Mouse (Mus musculus): ENCODE results near the gene Olfr1307. TPM values are rescaled to one million over a fixed set of nuclear protein-coding genes. Genes with fewer than 3 reads are reported as not detected.

Olfr1307 gene
- polyA plus RNA-seq (2015; fragmentation: Nextera tagmentation; extraction: Ambion mirVana): not detected in 2 replicates

DNA sequence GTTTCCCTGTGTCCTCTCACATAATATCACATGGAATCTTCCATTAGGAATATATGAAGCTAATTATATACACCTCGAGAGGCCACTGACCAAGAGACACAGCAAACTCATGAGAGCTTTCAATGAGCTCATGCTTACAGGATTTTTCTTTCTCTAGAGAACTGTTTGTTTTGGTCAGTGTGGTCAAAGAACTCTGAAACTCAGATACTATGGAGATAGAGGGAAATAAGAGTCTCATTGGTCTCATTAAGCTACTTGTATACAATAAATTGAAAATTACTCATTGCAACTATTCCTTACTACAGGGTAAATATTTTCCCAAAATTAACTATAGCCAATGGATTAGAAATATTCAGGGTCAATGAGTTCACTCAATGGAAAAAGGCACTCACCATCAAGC, at the start of gene Olfr1307:
Olfr1307 (minus strand) TSS at position 101 of the 400 bp plus-strand sequence.
- H3K27ac ChIP-seq: no peak within 1 kb of the TSS
- no peak within 1 kb of the TSS for H3K4me3 ChIP-seq (replicated peaks; ENCODE audit: low read depth, low read length)
- 65% methylated on average over 1 of the region's 1 CpGs for WGBS
- no peak for TF ChIP-seq CTCF (IDR thresholded peaks at IDR 0.05; ENCODE audit: low read depth)
- H3K4me2 ChIP-seq (ENCODE audit: low read length): no peak within 1 kb of the TSS
- H3K27me3 ChIP-seq (ENCODE audit: insufficient read depth, low read length): no peaks in the 10 kb centered on the region
- ATAC-seq (replicated peaks; ENCODE audit: low FRiP score, low read depth) (no peak), DNase-seq (ENCODE audit: low spot score) (no peak)
- no peak within 1 kb of the TSS for H3K9ac ChIP-seq (ENCODE audit: low read depth, low read length)
- no peaks in the 10 kb centered on the region for H3K4me1 ChIP-seq (replicated peaks; ENCODE audit: insufficient read depth, low read length)
- no peaks in the 10 kb centered on the region for H3K9me3 ChIP-seq (replicated peaks; ENCODE audit: low read length)
- no peaks in the 10 kb centered on the region for H3K36me3 ChIP-seq (ENCODE audit: insufficient read depth, low read length)

DNA sequence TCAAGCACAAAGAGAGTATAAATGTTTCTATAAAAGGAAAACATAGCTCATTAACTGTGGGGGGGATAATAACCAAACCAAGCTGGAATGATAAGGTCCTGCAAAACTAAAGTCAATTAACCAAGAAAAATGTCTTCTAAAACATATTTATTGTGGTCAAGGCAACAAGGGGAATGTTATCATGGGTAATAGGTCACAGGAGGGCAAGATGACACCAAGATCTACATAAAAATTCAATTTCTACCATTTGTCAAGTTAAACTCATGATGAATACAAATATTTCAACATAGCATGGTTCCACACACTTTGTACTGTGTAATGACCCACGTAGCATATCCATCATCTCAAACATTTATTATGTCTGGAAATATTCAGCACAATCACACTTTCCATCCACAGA, 40.9 kb upstream of the Olfr1307 start, which contains the start of gene Olfr1309:
Olfr1309 (minus strand) TSS at position 101 of the 400 bp plus-strand sequence.
- WGBS: 50% methylated on average over 1 of the region's 1 CpGs
- no peak within 1 kb of the TSS for H3K4me3 ChIP-seq (replicated peaks; ENCODE audit: low read depth, low read length)
- no peaks in the 10 kb centered on the region for H3K36me3 ChIP-seq (ENCODE audit: insufficient read depth, low read length)
- TF ChIP-seq CTCF (IDR thresholded peaks at IDR 0.05; ENCODE audit: low read depth): no peak
- H3K9me3 ChIP-seq (replicated peaks; ENCODE audit: low read length): no peaks in the 10 kb centered on the region
- no peak for ATAC-seq (replicated peaks; ENCODE audit: low FRiP score, low read depth)
- no peak within 1 kb of the TSS for H3K27ac ChIP-seq
- H3K9ac ChIP-seq (ENCODE audit: low read depth, low read length): no peak within 1 kb of the TSS
- H3K27me3 ChIP-seq (ENCODE audit: insufficient read depth, low read length): no peaks in the 10 kb centered on the region
- no peak for DNase-seq (ENCODE audit: low spot score)
- no peaks in the 10 kb centered on the region for H3K4me1 ChIP-seq (replicated peaks; ENCODE audit: insufficient read depth, low read length)
- H3K4me2 ChIP-seq (ENCODE audit: low read length): no peak within 1 kb of the TSS

DNA sequence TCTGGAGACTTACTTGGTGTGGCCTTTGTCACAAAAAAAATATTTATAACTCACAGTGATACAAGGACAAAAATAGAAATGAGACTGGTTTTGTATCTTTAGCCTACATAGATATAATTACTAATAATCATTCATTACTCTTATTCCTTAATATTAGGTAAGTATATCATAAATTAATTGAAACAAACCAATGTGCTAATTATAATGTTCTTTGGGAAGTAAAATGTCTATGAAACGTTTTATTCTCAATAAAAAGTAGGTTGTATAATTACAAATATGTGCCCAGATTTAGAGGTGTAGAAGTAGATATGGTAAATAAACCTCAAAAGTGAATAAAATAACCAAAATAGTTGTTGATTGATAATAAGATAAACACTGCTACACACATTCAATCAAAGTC, 15.6 kb upstream of the Olfr1307 start, which contains the start of gene Olfr1308:
Olfr1308 (minus strand) TSS at position 101 of the 400 bp plus-strand sequence.
- H3K27ac ChIP-seq: no peak within 1 kb of the TSS
- ATAC-seq (replicated peaks; ENCODE audit: low FRiP score, low read depth) (no peak), DNase-seq (ENCODE audit: low spot score) (no peak)
- no peaks in the 10 kb centered on the region for H3K4me1 ChIP-seq (replicated peaks; ENCODE audit: insufficient read depth, low read length)
- no peaks in the 10 kb centered on the region for H3K9me3 ChIP-seq (replicated peaks; ENCODE audit: low read length)
- H3K36me3 ChIP-seq (ENCODE audit: insufficient read depth, low read length): no peaks in the 10 kb centered on the region
- WGBS: 49% methylated on average over 1 of the region's 1 CpGs
- no peak within 1 kb of the TSS for H3K4me2 ChIP-seq (ENCODE audit: low read length)
- H3K4me3 ChIP-seq (replicated peaks; ENCODE audit: low read depth, low read length): no peak within 1 kb of the TSS
- no peaks in the 10 kb centered on the region for H3K27me3 ChIP-seq (ENCODE audit: insufficient read depth, low read length)
- TF ChIP-seq CTCF (IDR thresholded peaks at IDR 0.05; ENCODE audit: low read depth): no peak
- H3K9ac ChIP-seq (ENCODE audit: low read depth, low read length): no peak within 1 kb of the TSS

GRCm38 (mm10) chr2:111916171-111916570, 33.1 kb downstream of the Olfr1307 start, which contains the start of gene Olfr1306:
Gene Olfr1306, minus strand, starts transcription at chr2:111916271.
- no peaks in the 10 kb centered on the region for H3K27me3 ChIP-seq (ENCODE audit: insufficient read depth, low read length)
- WGBS: 94% methylated on average over 1 of the region's 1 CpGs
- no peak within 1 kb of the TSS for H3K4me2 ChIP-seq (ENCODE audit: low read length)
- ATAC-seq (replicated peaks; ENCODE audit: low FRiP score, low read depth) (no peak), DNase-seq (ENCODE audit: low spot score) (no peak)
- H3K27ac ChIP-seq: no peak within 1 kb of the TSS
- H3K9ac ChIP-seq (ENCODE audit: low read depth, low read length): no peak within 1 kb of the TSS
- H3K4me1 ChIP-seq (replicated peaks; ENCODE audit: insufficient read depth, low read length): no peaks in the 10 kb centered on the region
- H3K4me3 ChIP-seq (replicated peaks; ENCODE audit: low read depth, low read length): no peak within 1 kb of the TSS
- H3K9me3 ChIP-seq (replicated peaks; ENCODE audit: low read length): no peaks in the 10 kb centered on the region
- TF ChIP-seq CTCF (IDR thresholded peaks at IDR 0.05; ENCODE audit: low read depth): no peak
- H3K36me3 ChIP-seq (ENCODE audit: insufficient read depth, low read length): no peaks in the 10 kb centered on the region

Other genes starting within 250 kb of the Olfr1307 start
- gene Olfr1301, start 198.4 kb downstream of the Olfr1307 start, polyA plus RNA-seq (2015; fragmentation: Nextera tagmentation; extraction: Ambion mirVana): not detected in 2 replicates
- gene Olfr1302, start 172.0 kb downstream of the Olfr1307 start, polyA plus RNA-seq (2015; fragmentation: Nextera tagmentation; extraction: Ambion mirVana): not detected in 2 replicates
- not detected in 2 replicates for gene Olfr1303, start 129.1 kb downstream of the Olfr1307 start, polyA plus RNA-seq (2015; fragmentation: Nextera tagmentation; extraction: Ambion mirVana)
- gene Olfr1305, start 72.3 kb downstream of the Olfr1307 start, polyA plus RNA-seq (2015; fragmentation: Nextera tagmentation; extraction: Ambion mirVana): not detected in 2 replicates
- not detected in 2 replicates for gene Olfr1306, start 33.2 kb downstream of the Olfr1307 start, polyA plus RNA-seq (2015; fragmentation: Nextera tagmentation; extraction: Ambion mirVana)
- not detected in 2 replicates for gene Olfr1308, start 15.5 kb upstream of the Olfr1307 start, polyA plus RNA-seq (2015; fragmentation: Nextera tagmentation; extraction: Ambion mirVana)
- not detected in 2 replicates for gene Olfr1309, start 40.8 kb upstream of the Olfr1307 start, polyA plus RNA-seq (2015; fragmentation: Nextera tagmentation; extraction: Ambion mirVana)
- not detected in 2 replicates for gene Olfr1310, start 63.3 kb upstream of the Olfr1307 start, polyA plus RNA-seq (2015; fragmentation: Nextera tagmentation; extraction: Ambion mirVana)
- not detected in 2 replicates for gene Olfr1311, start 75.0 kb upstream of the Olfr1307 start, polyA plus RNA-seq (2015; fragmentation: Nextera tagmentation; extraction: Ambion mirVana)
- gene Olfr1312, start 100.8 kb upstream of the Olfr1307 start, polyA plus RNA-seq (2015; fragmentation: Nextera tagmentation; extraction: Ambion mirVana): not detected in 2 replicates
- not detected in 2 replicates for gene Olfr1313, start 128.4 kb upstream of the Olfr1307 start, polyA plus RNA-seq (2015; fragmentation: Nextera tagmentation; extraction: Ambion mirVana)
- not detected in 2 replicates for gene Olfr1314, start 147.3 kb upstream of the Olfr1307 start, polyA plus RNA-seq (2015; fragmentation: Nextera tagmentation; extraction: Ambion mirVana)
- not detected in 2 replicates for gene Olfr1315-ps1, start 166.0 kb upstream of the Olfr1307 start, polyA plus RNA-seq (2015; fragmentation: Nextera tagmentation; extraction: Ambion mirVana)
- not detected in 2 replicates for gene Olfr1316, start 185.5 kb upstream of the Olfr1307 start, polyA plus RNA-seq (2015; fragmentation: Nextera tagmentation; extraction: Ambion mirVana)
- gene Olfr1317, start 190.9 kb upstream of the Olfr1307 start, polyA plus RNA-seq (2015; fragmentation: Nextera tagmentation; extraction: Ambion mirVana): not detected in 2 replicates
- gene Olfr1318, start 204.8 kb upstream of the Olfr1307 start, polyA plus RNA-seq (2015; fragmentation: Nextera tagmentation; extraction: Ambion mirVana): 0.10 and 0.11 TPM in 2 replicates

Measured in kidney, postnatal 0 days (tissue).